Mouse (Mus musculus): ENCODE results near the gene Pip5k1b.

The Pip5k1b gene

GRCm38 (mm10) chr19:24330366-24330765 is 225.3 kb downstream of the Pip5k1b start:
- DNase-seq: no peak

DNA sequence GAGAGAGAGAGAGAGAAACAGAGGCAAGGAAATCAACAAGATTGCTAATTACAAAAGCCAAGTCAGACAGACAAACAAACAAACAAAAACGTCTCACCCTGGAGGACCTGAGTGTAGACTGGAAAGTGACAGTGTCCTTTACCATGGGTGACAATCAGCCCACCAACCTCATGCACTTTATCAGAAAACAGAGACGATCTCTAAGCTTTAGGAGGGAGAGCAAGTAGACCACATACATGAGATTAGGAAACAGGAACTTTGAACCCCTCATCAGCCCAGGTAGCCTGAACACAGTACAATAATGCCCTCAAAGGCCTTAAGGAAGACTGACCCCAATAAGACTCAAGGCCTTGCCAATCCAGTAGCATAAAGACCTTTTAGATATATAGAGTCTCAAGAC is 227.8 kb downstream of the Pip5k1b start:
- no peak for DNase-seq

GRCm38 (mm10) chr19:24326969-24327368 is 228.7 kb downstream of the Pip5k1b start:
- no peak for DNase-seq

DNA sequence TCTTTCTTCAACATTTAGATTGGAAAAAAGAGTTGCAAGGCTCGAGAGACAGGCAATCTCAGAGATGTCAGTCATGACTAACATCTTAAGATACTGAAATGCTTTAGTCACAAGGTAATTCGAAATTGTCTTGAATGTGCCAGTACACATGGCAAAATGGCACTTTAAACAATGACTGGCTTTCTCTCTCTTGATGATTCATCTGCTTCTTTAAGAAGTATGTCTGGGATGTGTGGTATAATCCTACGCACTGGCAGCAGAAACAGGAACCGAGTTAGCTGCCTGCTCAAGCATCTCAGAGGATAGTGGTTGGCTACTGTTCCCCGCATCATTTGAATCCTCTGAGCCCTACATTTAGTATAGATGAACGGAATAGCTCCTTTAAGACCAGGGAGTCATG is 230.0 kb downstream of the Pip5k1b start:
- no peak for DNase-seq

- no peak for DNase-seq
These were observed 231.6 kb downstream of the Pip5k1b start for GRCm38 (mm10) chr19:24323841-24324613.

GRCm38 (mm10) chr19:24321900-24322311 is 233.8 kb downstream of the Pip5k1b start:
- DNase-seq: no peak

GRCm38 (mm10) chr19:24321211-24321899 is 234.3 kb downstream of the Pip5k1b start:
- no peak for DNase-seq

- no peak for DNase-seq
These were observed 237.5 kb downstream of the Pip5k1b start for GRCm38 (mm10) chr19:24318172-24318571.

DNA sequence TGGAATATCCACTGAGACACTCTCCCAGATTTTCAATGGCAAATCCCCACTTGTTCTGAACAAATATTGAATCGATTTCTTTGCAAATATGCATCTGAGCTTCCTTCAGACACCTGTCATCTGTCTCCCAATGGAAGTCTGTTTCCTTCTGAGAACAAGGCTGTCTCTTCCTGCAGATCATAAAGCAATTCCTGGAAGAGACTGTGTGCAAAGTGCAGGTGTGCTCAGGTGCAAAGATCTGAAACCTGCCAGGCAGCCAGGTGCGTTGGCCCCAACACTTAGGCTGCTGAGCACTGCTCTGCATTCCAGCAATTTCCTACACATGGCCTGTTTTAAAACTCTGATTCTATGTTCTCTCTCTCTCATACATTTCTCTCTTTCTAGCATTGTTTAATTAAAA is 237.9 kb downstream of the Pip5k1b start:
- no peak for DNase-seq

DNA sequence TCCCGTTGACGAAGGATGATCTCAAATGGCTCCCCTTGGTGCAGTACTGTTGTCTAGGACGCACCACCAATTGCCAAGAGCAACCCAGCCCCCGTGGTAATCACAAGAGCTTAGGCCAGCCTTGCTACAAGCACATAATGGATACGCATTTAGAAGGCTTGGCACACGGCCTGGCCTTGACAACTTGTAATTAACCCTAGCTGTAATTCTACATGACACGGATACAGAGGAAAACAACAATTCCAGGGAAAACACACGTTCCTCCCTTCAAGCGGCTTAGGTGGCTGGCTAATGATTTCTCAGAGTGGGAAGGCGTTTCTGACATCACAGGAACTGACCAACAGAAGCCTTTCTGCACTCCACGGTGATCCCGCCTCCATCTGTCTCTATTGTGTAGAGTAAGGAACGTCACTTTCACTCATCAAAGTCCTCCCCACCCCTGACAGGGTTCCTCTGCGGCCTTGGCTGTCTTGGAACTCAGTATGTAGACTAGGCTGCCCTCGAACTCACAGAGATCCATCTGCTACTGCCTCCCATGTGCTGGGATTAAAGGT is 238.6 kb downstream of the Pip5k1b start:
- peak; percentile 17 for DNase-seq

DNA sequence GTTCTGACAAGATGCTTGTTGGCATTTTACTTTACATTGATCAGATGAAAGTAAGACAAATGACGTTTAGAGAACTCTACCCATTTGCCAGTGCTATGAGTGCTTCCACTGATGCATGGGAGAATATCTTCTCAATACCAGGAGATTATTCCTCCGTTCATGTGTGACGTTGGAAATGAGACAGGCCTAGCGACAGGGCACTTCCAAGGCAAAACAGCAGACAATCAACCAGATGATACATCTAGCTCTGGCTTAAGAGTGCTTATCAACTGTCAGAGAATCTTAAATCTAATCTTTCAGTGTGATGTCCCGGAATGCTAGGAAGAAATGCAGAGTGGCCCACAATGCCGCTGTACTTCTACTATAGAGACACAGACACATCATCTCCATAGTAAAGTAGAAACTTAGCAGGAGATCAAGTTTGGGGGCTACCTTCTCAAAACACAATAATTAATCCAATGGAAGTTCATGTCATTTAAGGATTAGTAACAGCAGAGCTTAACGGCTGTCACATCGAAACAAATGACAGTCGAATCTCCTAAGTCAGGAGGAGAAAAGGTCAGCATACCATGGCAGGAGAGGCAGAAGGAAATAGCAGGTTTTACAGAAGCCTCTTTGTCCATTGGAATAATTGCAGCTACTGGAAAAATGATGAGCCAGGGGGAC is 239.5 kb downstream of the Pip5k1b start:
- DNase-seq: no peak

DNA sequence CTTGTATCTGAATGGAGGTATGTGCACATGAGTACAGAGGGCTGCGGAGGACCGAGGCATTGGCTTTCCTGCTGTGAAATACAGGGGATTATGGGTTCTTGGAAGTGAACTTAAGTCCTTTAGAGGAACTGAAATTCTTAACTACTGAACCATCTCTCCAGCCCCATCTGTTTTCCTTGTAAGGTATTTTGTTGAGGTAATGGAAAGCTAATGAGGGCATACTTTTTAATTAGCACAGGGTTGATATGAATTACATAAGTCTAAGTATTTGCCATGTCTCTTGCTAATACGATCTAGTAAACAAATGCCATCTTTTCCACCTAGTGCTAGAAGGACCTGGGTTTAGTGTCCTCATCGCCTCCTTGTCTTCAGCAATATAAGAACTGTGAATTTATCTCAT is 240.4 kb downstream of the Pip5k1b start:
- no peak for DNase-seq

GRCm38 (mm10) chr19:24314676-24315075 is 241.0 kb downstream of the Pip5k1b start:
- DNase-seq: no peak

GRCm38 (mm10) chr19:24312556-24313342 is 242.9 kb downstream of the Pip5k1b start:
- no peak for DNase-seq

- no peak for DNase-seq
These were observed 243.6 kb downstream of the Pip5k1b start for GRCm38 (mm10) chr19:24312046-24312445.

DNA sequence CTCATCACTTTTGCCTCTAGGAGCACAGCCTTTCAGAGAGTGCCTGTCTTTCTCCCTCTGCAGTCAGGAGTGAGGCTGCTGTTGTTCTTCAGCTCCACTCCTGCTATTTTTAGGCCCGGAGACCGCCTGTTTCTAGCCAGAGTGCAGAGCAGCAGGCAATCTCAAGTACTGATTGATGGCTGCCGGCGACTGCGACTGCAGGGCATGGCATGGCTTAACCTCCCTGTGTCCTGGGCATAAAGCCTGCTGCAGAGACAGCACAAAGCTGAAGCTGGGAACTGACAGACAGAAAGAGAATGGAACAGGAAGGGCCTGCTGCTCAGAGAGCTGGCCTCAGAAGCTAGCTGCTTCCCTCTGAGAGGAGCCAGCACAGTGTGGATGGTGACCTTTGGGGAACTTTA is 247.4 kb downstream of the Pip5k1b start:
- DNase-seq: peak; percentile 19

DNA sequence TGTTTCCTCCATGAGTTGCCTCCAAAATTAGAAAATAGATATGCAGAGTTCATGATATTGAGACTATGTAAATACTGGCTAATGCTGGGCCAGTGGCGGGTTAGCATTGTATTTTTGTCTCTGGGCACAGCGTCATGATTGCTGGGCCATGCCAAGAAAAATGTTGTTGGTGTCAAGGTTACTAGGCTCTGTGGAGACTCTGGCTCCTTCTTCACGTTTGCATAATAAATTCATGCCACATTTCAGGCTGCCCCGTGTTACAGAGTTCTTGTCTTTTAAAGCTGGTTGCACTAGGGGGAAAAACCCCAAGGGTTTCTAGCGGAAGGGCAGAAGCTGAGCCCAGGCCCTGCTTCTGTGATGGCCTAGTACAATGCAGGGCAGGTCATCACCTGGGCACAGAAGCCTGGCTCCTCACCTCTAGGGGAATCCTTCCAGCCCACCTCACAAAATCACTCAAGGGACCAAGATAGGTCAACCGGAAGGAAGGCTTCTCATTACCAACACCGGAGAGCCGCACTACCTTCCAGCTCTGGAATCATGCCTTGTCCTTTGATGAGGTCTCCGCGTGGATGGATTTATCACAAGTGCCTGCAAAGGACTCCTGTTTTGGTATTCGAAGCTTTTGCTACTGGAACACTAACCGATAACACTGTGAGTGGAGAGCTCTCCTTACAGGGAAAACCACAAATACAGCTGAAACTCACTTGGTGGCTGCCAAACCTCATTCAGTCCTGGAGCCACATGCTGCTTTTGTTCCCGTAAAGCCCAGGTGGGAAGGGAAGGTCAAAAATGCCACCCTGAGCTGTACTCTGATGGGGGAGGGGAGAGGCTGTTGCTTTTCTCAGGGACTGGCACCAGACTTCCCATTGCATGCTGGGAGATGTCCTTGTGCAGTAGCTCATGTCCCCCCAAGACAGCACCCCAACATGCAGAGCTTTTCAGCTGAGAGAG is 248.1 kb downstream of the Pip5k1b start:
- no peak for DNase-seq

- no peak for DNase-seq
These were observed 249.3 kb downstream of the Pip5k1b start for GRCm38 (mm10) chr19:24306351-24306750.

DNA sequence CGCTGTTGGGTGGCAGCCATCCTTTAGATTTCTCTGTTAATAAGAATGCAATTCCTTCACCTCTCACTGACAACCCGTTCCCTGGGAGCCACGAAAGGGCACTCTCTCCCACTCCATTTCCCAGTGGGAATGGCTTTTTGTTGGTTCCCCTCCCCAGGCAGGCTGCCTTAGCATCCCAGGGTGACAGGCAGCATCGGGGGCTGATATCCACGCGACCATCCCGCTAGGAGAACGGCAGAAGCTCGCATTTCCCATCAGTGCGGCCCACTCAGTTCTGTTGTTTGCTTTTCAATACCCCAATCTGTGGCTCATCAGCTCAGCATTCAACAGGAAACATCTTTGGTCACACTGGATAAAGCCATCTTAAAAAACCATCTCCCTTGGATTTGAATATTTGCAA is 253.5 kb downstream of the Pip5k1b start:
- DNase-seq: no peak

DNA sequence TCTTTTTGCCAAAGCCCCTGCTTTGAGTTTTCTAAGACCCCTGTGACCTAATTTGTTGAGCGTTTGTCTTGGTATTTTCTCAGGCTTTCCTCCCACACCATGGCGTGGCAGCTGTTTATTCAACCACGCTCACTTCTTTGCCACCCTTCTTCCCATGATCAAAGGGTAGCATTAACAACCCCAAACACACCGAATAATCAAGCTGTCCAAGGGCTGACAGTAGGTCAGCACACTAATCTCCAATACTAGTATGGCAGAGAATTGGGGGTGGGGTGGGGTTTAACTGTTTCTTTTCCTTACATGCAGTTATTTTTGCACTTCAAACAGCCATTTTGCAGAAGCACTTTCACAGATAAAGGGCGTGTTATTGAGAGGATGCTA is 253.9 kb downstream of the Pip5k1b start:
- no peak for DNase-seq

- DNase-seq: peak; percentile 51
These were observed 254.5 kb downstream of the Pip5k1b start for GRCm38 (mm10) chr19:24300994-24301767.
